In the genomic region with DNA sequence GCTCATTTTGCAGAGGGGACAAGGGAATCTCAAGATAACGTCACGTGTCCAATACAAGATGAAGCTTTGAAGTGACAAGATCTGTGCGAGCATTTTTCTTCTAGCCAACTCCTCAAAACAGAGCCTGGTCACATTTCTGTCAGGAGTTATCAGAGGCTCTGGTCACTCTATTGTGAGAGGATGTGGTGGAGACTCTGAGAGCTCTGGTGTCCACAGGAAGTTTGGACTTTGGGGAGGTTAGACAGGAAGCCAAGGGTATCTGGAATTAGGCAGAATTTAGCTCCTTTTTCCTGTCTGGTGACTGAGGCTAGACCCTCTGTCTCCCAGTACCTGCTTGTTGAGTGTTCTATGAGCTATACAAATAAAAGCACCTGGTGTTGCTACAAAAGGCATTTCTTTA, we compare ENCODE assay signal across 9 mouse cellular contexts. TPM values are rescaled to one million over a fixed set of nuclear protein-coding genes. Genes with fewer than 3 reads are reported as not detected.
DNase-seq lines count a peak whose midpoint lies in the region; ATAC-seq and TF ChIP-seq lines count a peak whose summit lies in the region.
"Had no signal": no experiment of that assay in that cellular context is flagged by ENCODE, and none has a peak within 500 bp of the region (broad histone marks: within the 10 kb centered on the region; RNA-seq: fewer than 3 reads in every experiment).

No protein-coding gene starts in this region.

- peak overlapping the region; percentile 96 for H3K4me2 ChIP-seq in heart, embryonic 13.5 days
- peak overlapping the region; percentile 86 for H3K4me2 ChIP-seq in stomach, embryonic 14.5 days (replicated peaks; ENCODE audit: low read depth, low read length)
- no peak overlapping the region for H3K4me2 ChIP-seq in stomach, postnatal 0 days (replicated peaks; ENCODE audit: low read depth)
- peak overlapping the region; percentile 81; the same call in 1 of the 2 replicates for H3K4me2 ChIP-seq in liver, embryonic 15.5 days

- WGBS in heart, embryonic 13.5 days = 57% methylated on average over 3 of the region's 3 CpGs
- WGBS in stomach, embryonic 14.5 days = 78% methylated on average over 3 of the region's 3 CpGs
- WGBS in stomach, postnatal 0 days = 86% methylated on average over 3 of the region's 3 CpGs
- WGBS in liver, embryonic 15.5 days (ENCODE audit: insufficient replicate concordance) = 52% methylated on average over 3 of the region's 3 CpGs

- no peak for TF ChIP-seq CTCF in stomach, postnatal 0 days (IDR thresholded peaks at IDR 0.05; ENCODE audit: low read depth)

- DNase-seq in heart, adult 8-10 months (ENCODE audit: low spot score) = no peak
- DNase-seq in stomach, postnatal 0 days (ENCODE audit: low spot score) = no peak
- no peak for DNase-seq in testis, postnatal 10 days (ENCODE audit: low spot score)
- no peak for DNase-seq in right cerebral cortex, postnatal 25 days
- DNase-seq in gastrocnemius, postnatal 4 days (ENCODE audit: low spot score in 2 of 2) = no peak

- H3K9ac ChIP-seq in heart, embryonic 13.5 days = no peak overlapping the region
- H3K9ac ChIP-seq in stomach, embryonic 14.5 days (replicated peaks; ENCODE audit: low read depth, low read length) = no peak overlapping the region
- H3K9ac ChIP-seq in stomach, postnatal 0 days (ENCODE audit: low read length) = no peak overlapping the region
- peak overlapping the region; percentile 98 for H3K9ac ChIP-seq in liver, embryonic 15.5 days

- peak overlapping the region; percentile 94; the same call in 1 of the 2 replicates for H3K27ac ChIP-seq in heart, embryonic 13.5 days (replicated peaks)
- H3K27ac ChIP-seq in stomach, embryonic 14.5 days (ENCODE audit: low read length) = no peak overlapping the region
- H3K27ac ChIP-seq in stomach, postnatal 0 days (replicated peaks) = no peak overlapping the region
- peak overlapping the region; percentile 99 for H3K27ac ChIP-seq in liver, embryonic 15.5 days (replicated peaks)

- TF ChIP-seq EP300 in stomach, postnatal 0 days (optimal IDR thresholded peaks at IDR 0.05) = no peak

- no peaks in the 10 kb centered on the region for H3K36me3 ChIP-seq in heart, embryonic 13.5 days
- H3K36me3 ChIP-seq in stomach, embryonic 14.5 days (ENCODE audit: control insufficient read depth, insufficient read depth, low read length) = no peaks in the 10 kb centered on the region; the same call in 1 of the 2 replicates
- no peaks in the 10 kb centered on the region for H3K36me3 ChIP-seq in stomach, postnatal 0 days (ENCODE audit: control insufficient read depth, insufficient read depth, low read length)
- H3K36me3 ChIP-seq in liver, embryonic 15.5 days (replicated peaks) = peaks cover 20% of the 10 kb centered on the region
- H3K36me3 ChIP-seq: G1E had no signal

- ATAC-seq in heart, embryonic 13.5 days (ENCODE audit: extremely low read depth, insufficient number of reproducible peaks, low FRiP score, low TSS enrichment) = no peak
- no peak for ATAC-seq in stomach, embryonic 14.5 days (ENCODE audit: insufficient number of reproducible peaks, insufficient read depth, low FRiP score, low read depth)
- ATAC-seq in stomach, postnatal 0 days (ENCODE audit: low FRiP score, low TSS enrichment) = no peak
- no peak for ATAC-seq in liver, embryonic 15.5 days (ENCODE audit: insufficient read depth)

- H3K4me1 ChIP-seq in heart, embryonic 13.5 days = peaks cover 33% of the 10 kb centered on the region
- peaks cover 10% of the 10 kb centered on the region for H3K4me1 ChIP-seq in stomach, embryonic 14.5 days (ENCODE audit: control insufficient read depth, insufficient read depth, low read length)
- H3K4me1 ChIP-seq in stomach, postnatal 0 days (replicated peaks; ENCODE audit: control insufficient read depth, insufficient read depth) = peaks cover 6% of the 10 kb centered on the region; the same call in 1 of the 2 replicates
- H3K4me1 ChIP-seq in liver, embryonic 15.5 days (replicated peaks) = peaks cover 57% of the 10 kb centered on the region

- H3K9me3 ChIP-seq in heart, embryonic 13.5 days = no peaks in the 10 kb centered on the region
- no peaks in the 10 kb centered on the region for H3K9me3 ChIP-seq in stomach, embryonic 14.5 days (ENCODE audit: control insufficient read depth, low read depth, low read length)
- no peaks in the 10 kb centered on the region for H3K9me3 ChIP-seq in stomach, postnatal 0 days (ENCODE audit: control insufficient read depth, low read length)
- no peaks in the 10 kb centered on the region for H3K9me3 ChIP-seq in liver, embryonic 15.5 days (replicated peaks)

- peak overlapping the region; percentile 92 for H3K4me3 ChIP-seq in heart, embryonic 13.5 days
- no peak overlapping the region for H3K4me3 ChIP-seq in stomach, embryonic 14.5 days (ENCODE audit: low read depth, low read length)
- no peak overlapping the region for H3K4me3 ChIP-seq in stomach, postnatal 0 days (ENCODE audit: low read depth, low read length)
- no peak overlapping the region for H3K4me3 ChIP-seq in liver, embryonic 15.5 days (replicated peaks)

- H3K27me3 ChIP-seq in heart, embryonic 13.5 days (replicated peaks) = no peaks in the 10 kb centered on the region
- no peaks in the 10 kb centered on the region for H3K27me3 ChIP-seq in stomach, embryonic 14.5 days (ENCODE audit: control insufficient read depth, insufficient read depth, low read length)
- no peaks in the 10 kb centered on the region for H3K27me3 ChIP-seq in stomach, postnatal 0 days (ENCODE audit: control insufficient read depth, insufficient read depth, low read length)
- H3K27me3 ChIP-seq in liver, embryonic 15.5 days = no peaks in the 10 kb centered on the region

RNA-seq across cellular contexts. Expression of gene Lpcat1, which starts 0.6 kb away (rescaled TPM):
- 16.0 and 19.0 TPM in 2 replicates for polyA plus RNA-seq in heart, embryonic 13.5 days (2015; fragmentation: Nextera tagmentation; extraction: Ambion mirVana)
- total RNA-seq in heart, adult 8-10 months (2022) = 1 to 10 TPM; 6.8 to 9.6 (median 7.5) TPM
- polyA plus RNA-seq in stomach, embryonic 14.5 days (2014; fragmentation: Nextera tagmentation; extraction: Ambion mirVana) = 40.4 and 44.0 TPM in 2 replicates
- polyA plus RNA-seq in stomach, postnatal 0 days (2015; fragmentation: Nextera tagmentation; extraction: Ambion mirVana) = 8.5 and 8.6 TPM in 2 replicates
- polyA plus RNA-seq in liver, embryonic 15.5 days (2015; fragmentation: Nextera tagmentation; extraction: Ambion mirVana) = 73.8 and 78.2 TPM in 2 replicates
- total RNA-seq in gastrocnemius, postnatal 4 days (2021) = 10 to 100 TPM; 17.8 to 19.0 TPM
- polyA plus RNA-seq: G1E had no signal

Comparison
In these comparisons a context has a peak if more than half of its experiments do, and no peak if none do; other contexts are left out.
1. H3K27ac ChIP-seq: peak in heart, embryonic 13.5 days (single experiment) and liver, embryonic 15.5 days (single experiment); none in stomach, embryonic 14.5 days (single experiment) and stomach, postnatal 0 days (single experiment).